Mouse (Mus musculus) adrenal gland, adult (tissue): ENCODE results near the gene Gm4869.

ENCODE experiments used
- DNase-seq, 2 experiments: peaks; one replicate each; pipeline ENCODE4 v3.0.0; 2022 to 2023; ENCODE audit warnings: low spot score in 1 of 2; ENCODE audit not compliant: inconsistent age in 2 of 2

Gm4869 gene

DNA sequence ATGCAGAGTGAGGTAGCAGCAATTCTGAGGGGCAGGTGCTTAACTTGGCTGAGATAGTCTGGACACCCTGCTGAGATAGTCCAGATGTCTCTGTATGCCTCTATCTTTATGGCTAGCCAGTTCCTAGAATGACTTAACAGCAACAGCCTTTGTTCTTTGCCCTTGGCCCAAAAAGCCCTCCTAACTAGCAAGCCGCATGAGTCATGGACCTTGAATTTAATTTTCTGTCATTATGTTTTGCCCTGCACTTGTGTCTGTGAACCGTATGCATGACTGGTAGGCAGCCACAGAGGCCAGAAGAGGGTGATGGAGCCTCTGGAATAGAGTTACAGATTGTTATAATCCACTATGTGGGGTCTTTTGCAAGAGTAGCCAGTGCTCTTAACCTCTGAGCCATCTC is 17.7 kb downstream of the Gm4869 start:
- peak; percentile 44 to 83 for DNase-seq

GRCm38 (mm10) chr5:140464943-140465342 is 19.5 kb downstream of the Gm4869 start:
- DNase-seq, result no peak

DNA sequence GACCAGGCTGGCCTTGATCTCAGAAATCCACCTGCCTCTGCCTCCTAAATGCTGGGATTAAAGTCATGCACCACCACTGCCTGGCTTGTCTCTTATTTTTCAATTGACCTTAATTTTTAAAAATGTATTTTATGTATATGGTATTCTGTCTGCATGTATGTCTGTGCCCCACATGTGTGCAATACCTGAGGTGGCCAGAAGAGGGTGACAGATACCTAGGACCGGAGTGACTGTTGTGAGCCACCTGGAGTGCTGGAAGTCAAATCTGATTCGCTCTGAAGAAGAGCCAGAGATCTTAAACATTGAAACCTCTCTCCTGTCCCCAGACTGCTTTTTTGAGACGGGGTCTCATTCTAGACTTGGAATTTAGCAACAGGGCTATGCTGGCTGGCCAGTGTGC is 26.9 kb downstream of the Gm4869 start:
- no peak for DNase-seq

- no peak for DNase-seq
Observed at GRCm38 (mm10) chr5:140481458-140481857, 36.0 kb downstream of the Gm4869 start.

DNA sequence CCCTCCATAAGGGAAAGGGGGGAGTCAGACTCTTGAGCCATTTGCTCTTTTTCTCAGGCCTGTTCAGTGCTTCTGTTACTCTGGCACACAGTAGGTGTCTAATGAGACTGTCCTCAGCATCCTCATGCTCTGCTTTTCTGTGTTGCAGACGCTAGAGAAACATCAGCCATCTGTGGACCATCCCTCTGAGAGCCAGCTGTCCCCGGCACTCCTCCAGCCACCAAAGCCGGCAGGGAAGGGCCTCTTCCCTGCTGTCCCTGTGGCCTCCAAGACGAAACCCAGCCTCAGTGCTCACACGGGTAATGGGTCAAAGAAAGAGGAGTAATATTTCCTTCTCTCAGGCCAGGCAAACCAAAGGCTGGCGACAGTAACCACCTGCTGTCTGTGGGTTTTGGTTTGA is 45.7 kb downstream of the Gm4869 start:
- DNase-seq, result no peak

GRCm38 (mm10) chr5:140492684-140493233 is 47.3 kb downstream of the Gm4869 start:
- DNase-seq, result no peak

DNA sequence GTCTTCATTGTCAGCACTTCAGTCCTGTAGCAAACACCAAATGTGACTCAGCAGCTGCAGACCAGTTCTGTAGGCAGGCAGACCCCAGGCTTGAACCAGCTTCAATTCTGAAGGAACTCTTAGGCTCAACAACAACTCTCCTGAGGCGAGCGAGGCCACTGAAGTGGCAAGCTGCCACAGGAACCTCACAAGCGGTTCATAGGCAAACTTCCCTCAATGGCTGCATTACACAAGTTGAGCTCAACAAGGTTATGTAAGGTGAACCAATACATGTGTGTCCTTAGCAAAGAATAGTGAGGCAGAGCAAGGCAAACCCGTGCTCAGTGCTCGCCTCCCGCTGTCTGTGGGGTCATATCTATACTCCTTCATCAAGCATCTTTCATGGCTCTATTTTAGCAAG is 52.7 kb downstream of the Gm4869 start:
- DNase-seq, result no peak

- no peak for DNase-seq
Observed at GRCm38 (mm10) chr5:140500736-140501135, 55.3 kb downstream of the Gm4869 start.

- no peak for DNase-seq
Observed at GRCm38 (mm10) chr5:140501982-140502836, 56.8 kb downstream of the Gm4869 start.

GRCm38 (mm10) chr5:140502925-140503324 is 57.5 kb downstream of the Gm4869 start:
- DNase-seq, result peak; percentile 69 to 83

- DNase-seq, result peak; percentile 100
Observed at GRCm38 (mm10) chr5:140505208-140505780, 59.8 kb downstream of the Gm4869 start, which contains the start of gene Chst12. TSS of gene Chst12 (plus strand) at chr5:140505550.

DNA sequence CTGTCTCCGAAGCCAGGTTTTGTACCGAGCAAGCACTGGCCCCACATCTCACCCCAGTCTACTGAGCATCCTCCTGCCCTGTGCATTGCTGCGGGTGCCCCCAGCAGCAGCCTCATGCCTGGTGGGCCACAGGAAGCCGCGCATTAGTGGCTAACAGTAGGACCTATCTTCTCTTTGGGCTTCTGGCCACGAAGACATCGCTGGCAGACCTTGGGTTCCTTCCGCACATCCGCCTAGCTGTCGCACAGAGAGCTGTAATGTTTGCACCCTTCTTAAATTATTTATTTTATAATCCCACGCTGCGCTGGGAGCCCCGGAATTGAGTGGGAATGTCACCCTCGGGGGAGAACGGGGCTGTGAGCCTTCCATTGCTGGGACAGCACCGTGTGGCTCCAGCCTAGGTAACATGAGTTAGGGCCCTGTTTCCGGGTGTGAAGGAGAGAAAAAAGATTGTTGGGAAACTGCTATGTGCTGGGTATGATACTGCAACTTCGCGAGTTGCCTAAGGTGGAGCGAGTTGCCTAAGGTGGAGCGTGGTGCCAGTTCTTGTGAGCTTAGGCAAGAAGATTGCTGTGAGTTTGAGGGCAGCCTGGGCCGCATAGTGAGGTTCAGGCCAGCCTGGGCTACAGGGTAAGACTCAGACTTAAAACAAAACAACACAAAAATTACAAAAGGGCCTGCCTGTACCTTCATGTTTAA is 60.8 kb downstream of the Gm4869 start:
- DNase-seq, result peak in 1 of 2 experiments; percentile 40

GRCm38 (mm10) chr5:140507466-140508208 is 62.2 kb downstream of the Gm4869 start:
- no peak for DNase-seq

GRCm38 (mm10) chr5:140508686-140509085 is 63.2 kb downstream of the Gm4869 start:
- peak; percentile 23 to 60 for DNase-seq

GRCm38 (mm10) chr5:140509204-140509603 is 63.8 kb downstream of the Gm4869 start:
- no peak for DNase-seq

- DNase-seq, result no peak
Observed at GRCm38 (mm10) chr5:140510012-140511000, 64.9 kb downstream of the Gm4869 start.

- DNase-seq, result peak in 1 of 2 experiments; percentile 27
Observed at GRCm38 (mm10) chr5:140513921-140514320, 68.5 kb downstream of the Gm4869 start.

GRCm38 (mm10) chr5:140514799-140515486 is 69.5 kb downstream of the Gm4869 start:
- DNase-seq, result no peak
